Mouse (Mus musculus): ENCODE measurements around the gene Myt1. TPM values are rescaled to one million over a fixed set of nuclear protein-coding genes. Genes with fewer than 3 reads are reported as not detected.

Gene Myt1
- total and polyA plus RNA-seq, 2 experiments from 2014 or later: 7.6 to 57.4 TPM

DNA sequence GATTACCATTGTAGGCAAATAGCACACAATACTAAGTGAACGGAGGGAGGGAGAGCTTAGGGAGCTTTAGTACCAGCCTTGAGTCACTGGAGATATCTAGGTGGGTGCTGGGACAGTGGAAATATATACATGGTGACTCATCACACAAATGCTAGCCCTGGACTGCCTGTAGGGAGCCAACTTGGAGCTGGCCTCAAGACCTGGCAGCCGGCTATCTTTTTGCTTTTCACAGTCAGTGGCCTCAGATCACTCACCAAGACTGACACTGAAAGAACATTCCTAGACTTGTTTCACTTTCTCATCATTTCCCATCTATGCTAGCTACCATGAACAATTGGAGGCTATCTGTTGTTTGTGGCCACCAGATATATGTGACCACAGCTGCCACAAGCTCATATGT, 69.6 kb downstream of the Myt1 start:
- Histone ChIP-seq H3K27me3 (ENCODE audit: insufficient read depth, low read length) (no peaks in the 10 kb centered on the region), H3K9ac (replicated peaks; ENCODE audit: low read length, poor library complexity, severe bottlenecking) (no peak overlapping the region), H3K4me2 (ENCODE audit: low read depth, low read length, poor library complexity, severe bottlenecking) (no peak overlapping the region), H3K4me1 (ENCODE audit: insufficient read depth, low read length) (no peaks in the 10 kb centered on the region), H3K9me3 (ENCODE audit: low read length) (no peaks in the 10 kb centered on the region), H3K27ac (ENCODE audit: low read depth, low read length) (no peak overlapping the region), H3K36me3 (ENCODE audit: insufficient read depth, low read length) (peaks cover 6% of the 10 kb centered on the region), H3K4me3 (ENCODE audit: low read depth, low read length) (no peak overlapping the region)
- ATAC-seq (ENCODE audit: low FRiP score) (no peak), DNase-seq (ENCODE audit: low spot score) (no peak)
- no peak for TF ChIP-seq CTCF (IDR thresholded peaks at IDR 0.05)
- WGBS: 70% methylated on average over 2 of the region's 2 CpGs

DNA sequence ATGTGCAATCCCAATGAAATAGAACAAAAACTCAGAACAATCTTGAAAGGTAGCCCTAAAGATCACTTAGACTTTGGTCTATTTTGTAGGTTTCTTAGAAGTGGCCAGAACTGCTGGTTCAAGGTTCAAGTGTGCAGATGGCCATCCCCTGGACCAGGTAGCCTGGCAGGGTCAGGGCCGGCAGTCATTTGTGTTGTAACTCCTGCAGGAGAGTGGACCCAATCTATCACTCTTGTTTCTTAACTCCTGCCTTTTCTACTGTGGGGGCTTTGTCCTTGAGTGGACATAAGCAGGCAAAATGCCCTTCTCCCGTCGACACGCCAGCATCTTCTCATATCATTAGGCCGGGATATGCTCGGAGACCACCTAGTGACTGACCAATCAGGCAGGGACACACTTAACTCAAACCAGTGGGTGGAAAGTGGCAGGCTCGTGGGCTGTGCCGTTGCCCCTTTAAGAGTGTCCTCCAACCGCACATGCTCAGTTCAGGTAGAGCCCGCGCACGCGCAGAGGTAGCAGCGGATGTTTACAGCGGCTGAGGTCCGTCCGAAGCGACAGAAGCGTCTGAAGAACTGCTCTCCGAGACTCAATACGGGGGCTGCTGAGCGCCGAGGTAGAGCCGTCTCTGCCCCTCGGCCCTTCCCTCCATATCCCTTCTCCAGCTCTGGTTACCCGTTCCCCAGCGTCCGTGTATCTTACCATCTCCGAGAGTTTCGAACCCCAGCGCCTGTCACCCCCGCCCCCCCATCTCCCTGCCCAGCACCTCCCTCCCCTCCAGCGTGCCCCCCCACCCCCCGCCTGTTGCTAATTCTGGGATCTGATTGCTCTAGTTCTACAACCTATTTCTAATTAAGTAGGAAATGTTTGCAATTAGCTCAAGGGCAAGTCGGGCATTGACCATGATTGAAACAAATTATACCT, 74.5 kb downstream of the Myt1 start, which contains the start of gene Pcmtd2:
Gene Pcmtd2, plus strand, starts transcription at position 483 of the 921 bp plus-strand sequence.
- ATAC-seq (ENCODE audit: low FRiP score): peak; percentile 98
- WGBS: under 1% methylated on average over 35 of the region's 35 CpGs
- no peak; the same call in 1 of the 2 replicates for TF ChIP-seq CTCF (IDR thresholded peaks at IDR 0.05)

DNA sequence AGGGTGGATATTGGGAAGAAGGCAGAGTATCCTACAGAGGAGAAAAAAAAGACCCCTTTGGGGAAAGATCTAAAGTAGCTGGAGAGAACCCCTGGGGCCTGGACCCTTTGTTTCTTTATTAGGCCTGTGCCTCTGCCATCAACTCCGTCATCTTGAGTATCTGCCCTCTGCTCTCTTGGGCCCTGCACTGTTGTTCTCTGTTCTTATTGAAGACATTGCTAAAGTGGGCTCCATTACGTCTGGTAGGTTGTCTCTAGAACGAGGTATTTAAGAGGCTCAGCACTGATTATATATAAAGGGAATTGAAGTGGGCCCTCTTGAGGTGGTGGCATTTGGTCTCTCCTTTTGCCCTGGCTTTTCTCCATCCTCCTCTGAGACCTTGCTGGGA, 75.2 kb downstream of the Myt1 start:
- Histone ChIP-seq H3K27ac (ENCODE audit: low read depth, low read length) (peak overlapping the region; percentile 72), H3K36me3 (ENCODE audit: insufficient read depth, low read length) (0 out of 2 replicates have a peak, but pooled peaks cover 7% of the 10 kb centered on the region), H3K9me3 (ENCODE audit: low read length) (no peaks in the 10 kb centered on the region), H3K9ac (replicated peaks; ENCODE audit: low read length, poor library complexity, severe bottlenecking) (peak overlapping the region; percentile 83), H3K4me3 (ENCODE audit: low read depth, low read length) (peak overlapping the region; percentile 61), H3K27me3 (ENCODE audit: insufficient read depth, low read length) (no peaks in the 10 kb centered on the region), H3K4me1 (ENCODE audit: insufficient read depth, low read length) (peaks cover 7% of the 10 kb centered on the region), H3K4me2 (ENCODE audit: low read depth, low read length, poor library complexity, severe bottlenecking) (peak overlapping the region; percentile 72)
- WGBS: 0% methylated on average over 3 of the region's 3 CpGs
- ATAC-seq (ENCODE audit: low FRiP score) (no peak), DNase-seq (ENCODE audit: low spot score) (peak; percentile 26)
- no peak for TF ChIP-seq CTCF (IDR thresholded peaks at IDR 0.05)

More for the DNA sequence above, 74.5 kb downstream of the Myt1 start, which contains the start of gene Pcmtd2:
- Histone ChIP-seq H3K27me3 (ENCODE audit: insufficient read depth, low read length) (no peaks in the 10 kb centered on the region), H3K9ac (replicated peaks; ENCODE audit: low read length, poor library complexity, severe bottlenecking) (peak within 1 kb of the TSS; percentile 83), H3K4me3 (ENCODE audit: low read depth, low read length) (peak within 1 kb of the TSS; percentile 61), H3K4me2 (ENCODE audit: low read depth, low read length, poor library complexity, severe bottlenecking) (peak within 1 kb of the TSS; percentile 72), H3K4me1 (ENCODE audit: insufficient read depth, low read length) (peaks cover 7% of the 10 kb centered on the region), H3K27ac (ENCODE audit: low read depth, low read length) (peak within 1 kb of the TSS; percentile 72), H3K9me3 (ENCODE audit: low read length) (no peaks in the 10 kb centered on the region), H3K36me3 (ENCODE audit: insufficient read depth, low read length) (0 out of 2 replicates have a peak, but pooled peaks cover 7% of the 10 kb centered on the region)
- DNase-seq (ENCODE audit: low spot score): peak; percentile 97

DNA sequence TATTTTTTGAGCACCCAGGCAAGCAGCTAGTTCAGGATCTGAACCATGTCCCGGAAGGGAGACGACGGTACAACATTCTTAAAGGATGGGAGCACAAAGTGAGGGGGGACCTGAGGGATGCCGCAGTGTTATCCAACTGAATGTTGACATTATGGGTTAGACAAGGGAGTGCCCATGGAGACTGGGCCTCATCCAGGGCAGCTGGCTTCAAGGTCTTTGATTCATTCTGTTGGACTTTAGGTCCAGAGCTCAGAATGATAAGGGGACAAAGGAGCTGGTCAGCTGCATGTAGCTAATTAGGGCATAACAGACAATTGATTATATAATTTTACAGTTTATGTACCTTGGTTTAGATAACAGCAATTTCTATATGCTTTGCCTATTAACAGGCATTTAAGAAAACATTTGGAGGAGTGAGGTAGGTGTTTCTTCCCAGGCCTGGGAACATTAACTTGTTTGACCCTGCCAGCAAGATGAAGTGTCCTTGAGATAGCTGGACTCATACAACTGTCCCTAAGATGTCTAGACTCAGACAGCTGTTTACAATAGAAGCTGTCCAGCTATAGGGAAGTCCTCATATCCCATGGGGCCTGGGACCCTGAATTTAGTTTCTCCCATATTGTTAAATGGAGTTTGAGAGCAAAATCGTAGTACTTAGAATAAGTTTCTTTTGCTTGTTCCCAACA, 82.7 kb downstream of the Myt1 start:
- H3K27me3 ChIP-seq (ENCODE audit: insufficient read depth, low read length): no peaks in the 10 kb centered on the region
- DNase-seq (ENCODE audit: low spot score) (no peak), ATAC-seq (ENCODE audit: low FRiP score) (no peak)
- peaks cover 26% of the 10 kb centered on the region for H3K36me3 ChIP-seq (ENCODE audit: insufficient read depth, low read length)
- no peak overlapping the region for H3K4me2 ChIP-seq (ENCODE audit: low read depth, low read length, poor library complexity, severe bottlenecking)
- H3K9ac ChIP-seq (replicated peaks; ENCODE audit: low read length, poor library complexity, severe bottlenecking): no peak overlapping the region
- H3K27ac ChIP-seq (ENCODE audit: low read depth, low read length): no peak overlapping the region
- H3K4me3 ChIP-seq (ENCODE audit: low read depth, low read length): no peak overlapping the region
- TF ChIP-seq CTCF (IDR thresholded peaks at IDR 0.05): no peak
- H3K4me1 ChIP-seq (ENCODE audit: insufficient read depth, low read length): no peaks in the 10 kb centered on the region
- no peaks in the 10 kb centered on the region for H3K9me3 ChIP-seq (ENCODE audit: low read length)
- WGBS: 87% methylated on average over 5 of the region's 5 CpGs

DNA sequence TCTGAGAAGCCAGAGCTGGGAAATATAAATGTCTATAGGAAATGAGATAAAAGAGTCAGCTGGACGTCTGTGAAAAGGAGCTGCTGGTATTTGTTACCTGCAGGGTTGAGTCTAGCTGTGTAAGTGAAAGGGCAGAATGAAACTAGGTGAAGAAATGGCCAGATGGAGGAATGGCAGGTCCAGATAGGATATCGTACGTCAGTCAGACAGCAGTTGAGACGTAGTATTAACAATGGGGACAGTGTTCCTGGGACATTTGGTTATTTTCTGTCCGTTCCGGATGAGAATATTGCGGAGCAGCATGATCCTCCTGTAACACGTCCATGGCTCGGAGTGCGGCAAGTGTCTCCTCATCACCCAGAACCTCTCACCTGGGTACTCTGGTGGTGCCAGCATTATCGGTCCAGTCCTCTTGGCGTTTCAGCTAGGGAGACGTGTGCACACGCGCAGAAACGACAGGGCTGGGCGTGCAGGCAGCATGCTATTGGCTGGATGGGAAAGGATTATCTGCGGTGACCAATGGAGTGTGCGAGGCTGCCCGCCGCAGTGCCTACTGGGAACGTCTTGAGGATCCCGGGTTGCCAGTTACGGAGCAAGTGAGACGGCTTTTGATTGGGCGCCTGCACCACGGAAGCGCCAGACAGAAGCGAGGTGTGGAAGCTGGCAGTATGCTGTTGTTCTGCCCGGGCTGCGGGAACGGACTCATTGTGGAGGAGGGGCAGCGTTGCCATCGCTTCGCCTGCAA, 100.8 kb downstream of the Myt1 start, which contains the start of gene Polr3k:
Gene Polr3k, plus strand, starts transcription at position 547 of the 745 bp plus-strand sequence.
- Histone ChIP-seq H3K4me3 (ENCODE audit: low read depth, low read length) (peak within 1 kb of the TSS; percentile 65), H3K27ac (ENCODE audit: low read depth, low read length) (peak within 1 kb of the TSS; percentile 83), H3K27me3 (ENCODE audit: insufficient read depth, low read length) (no peaks in the 10 kb centered on the region), H3K9me3 (ENCODE audit: low read length) (no peaks in the 10 kb centered on the region), H3K4me1 (ENCODE audit: insufficient read depth, low read length) (peaks cover 9% of the 10 kb centered on the region; the same call in 1 of the 2 replicates), H3K36me3 (ENCODE audit: insufficient read depth, low read length) (no peaks in the 10 kb centered on the region), H3K9ac (replicated peaks; ENCODE audit: low read length, poor library complexity, severe bottlenecking) (peak within 1 kb of the TSS; percentile 67), H3K4me2 (ENCODE audit: low read depth, low read length, poor library complexity, severe bottlenecking) (peak within 1 kb of the TSS; percentile 82)
- peak; percentile 100 for ATAC-seq (ENCODE audit: low FRiP score)
- DNase-seq (ENCODE audit: low spot score): peak; percentile 98
- WGBS: under 1% methylated on average over 35 of the region's 35 CpGs
- TF ChIP-seq CTCF (IDR thresholded peaks at IDR 0.05): peak; percentile 1; the same call in 1 of the 2 replicates

Data from midbrain, postnatal 0 days (tissue).